Mouse (Mus musculus) liver, adult 2 months (tissue): Measurements from ENCODE around the gene Clip4.

Source experiments
- CTCF ChIP-seq: fragments of 200-500 bp; IDR thresholded peaks from 2 replicates; pipeline ENCODE4 v1.5.1; 2011; ENCODE audit warnings: low read depth, low read length, control low read depth
- POLR2A ChIP-seq: fragments of 200-500 bp; IDR thresholded peaks from 2 replicates; pipeline ENCODE4 v1.6.1; 2011; ENCODE audit warnings: low read length, control low read depth; ENCODE audit not compliant: insufficient read depth; ENCODE audit errors: extremely low read depth

GRCm38 (mm10) chr17:71874795-71875194 lies 106.5 kb downstream of the Clip4 start:
- no peak for TF ChIP-seq CTCF
- no peak for TF ChIP-seq POLR2A
